Mouse (Mus musculus): ENCODE data around the gene Cog7. TPM values are rescaled to one million over a fixed set of nuclear protein-coding genes. Genes with fewer than 3 reads are reported as not detected.
A peak's percentile ranks its signal among the peaks of the same experiment; 100 is the strongest.

The Cog7 gene
- polyA plus RNA-seq (2014; fragmentation: Nextera tagmentation; extraction: Ambion mirVana), result 15.6 and 28.3 TPM in 2 replicates

- WGBS, result under 1% methylated on average over 54 of the region's 55 CpGs
- ATAC-seq (ENCODE audit: low FRiP score, low TSS enrichment), result peak; percentile 92
- 0 out of 2 replicates have a peak within 1 kb of the TSS, but pooled peaks have one; percentile 24 for H3K27ac ChIP-seq (ENCODE audit: low read depth, low read length)
Measured at GRCm38 (mm10) chr7:121981307-121981871, at the start of gene Cog7. Cog7 (minus strand) TSS chr7:121981711.

GRCm38 (mm10) chr7:122022131-122022530 is 40.6 kb upstream of the Cog7 start:
- Histone ChIP-seq H3K27me3 (ENCODE audit: control insufficient read depth, insufficient read depth, low read length) (no peaks in the 10 kb centered on the region), H3K27ac (ENCODE audit: low read depth, low read length) (no peak overlapping the region), H3K9me3 (ENCODE audit: control insufficient read depth, low read length) (no peaks in the 10 kb centered on the region), H3K36me3 (ENCODE audit: control insufficient read depth, insufficient read depth, low read length) (no peaks in the 10 kb centered on the region), H3K4me3 (ENCODE audit: low read length) (no peak overlapping the region), H3K4me1 (ENCODE audit: control insufficient read depth, insufficient read depth, low read length) (peaks cover 15% of the 10 kb centered on the region; the same call in 1 of the 2 replicates), H3K9ac (ENCODE audit: low read depth, low read length) (no peak overlapping the region), H3K4me2 (replicated peaks; ENCODE audit: low read depth, low read length) (no peak overlapping the region)
- ATAC-seq (ENCODE audit: low FRiP score, low TSS enrichment), result no peak; the same call in 1 of the 2 replicates
- 79% methylated on average over 2 of the region's 2 CpGs for WGBS

More at GRCm38 (mm10) chr7:121981307-121981871, at the start of gene Cog7:
- H3K4me2 ChIP-seq (replicated peaks; ENCODE audit: low read depth, low read length), result peak within 1 kb of the TSS; percentile 59
- peak within 1 kb of the TSS; percentile 80 for H3K4me3 ChIP-seq (ENCODE audit: low read length)
- no peaks in the 10 kb centered on the region for H3K9me3 ChIP-seq (ENCODE audit: control insufficient read depth, low read length)
- H3K27me3 ChIP-seq (ENCODE audit: control insufficient read depth, insufficient read depth, low read length), result no peaks in the 10 kb centered on the region
- peaks cover 6% of the 10 kb centered on the region; the same call in 1 of the 2 replicates for H3K36me3 ChIP-seq (ENCODE audit: control insufficient read depth, insufficient read depth, low read length)
- peak within 1 kb of the TSS; percentile 86 for H3K9ac ChIP-seq (ENCODE audit: low read depth, low read length)
- H3K4me1 ChIP-seq (ENCODE audit: control insufficient read depth, insufficient read depth, low read length), result 0 out of 2 replicates have a peak, but pooled peaks cover 3% of the 10 kb centered on the region

GRCm38 (mm10) chr7:122020667-122021354 is 39.3 kb upstream of the Cog7 start, which contains the start of gene Gga2:
Gga2 (minus strand) TSS chr7:122021222.
- no peaks in the 10 kb centered on the region for H3K36me3 ChIP-seq (ENCODE audit: control insufficient read depth, insufficient read depth, low read length)
- peak within 1 kb of the TSS; percentile 72 for H3K4me2 ChIP-seq (replicated peaks; ENCODE audit: low read depth, low read length)
- no peaks in the 10 kb centered on the region for H3K27me3 ChIP-seq (ENCODE audit: control insufficient read depth, insufficient read depth, low read length)
- peaks cover 18% of the 10 kb centered on the region for H3K4me1 ChIP-seq (ENCODE audit: control insufficient read depth, insufficient read depth, low read length)
- H3K9ac ChIP-seq (ENCODE audit: low read depth, low read length), result peak within 1 kb of the TSS; percentile 78
- peak within 1 kb of the TSS; percentile 79 for H3K27ac ChIP-seq (ENCODE audit: low read depth, low read length)
- under 1% methylated on average over 48 of the region's 50 CpGs for WGBS
- H3K9me3 ChIP-seq (ENCODE audit: control insufficient read depth, low read length), result no peaks in the 10 kb centered on the region
- ATAC-seq (ENCODE audit: low FRiP score, low TSS enrichment), result peak; percentile 85
- H3K4me3 ChIP-seq (ENCODE audit: low read length), result peak within 1 kb of the TSS; percentile 80

- peak overlapping the region; percentile 78 for H3K9ac ChIP-seq (ENCODE audit: low read depth, low read length)
- ATAC-seq (ENCODE audit: low FRiP score, low TSS enrichment), result peak; percentile 16; the same call in 1 of the 2 replicates
- peaks cover 24% of the 10 kb centered on the region for H3K4me1 ChIP-seq (ENCODE audit: control insufficient read depth, insufficient read depth, low read length)
- peak overlapping the region; percentile 80 for H3K4me3 ChIP-seq (ENCODE audit: low read length)
- peak overlapping the region; percentile 79 for H3K27ac ChIP-seq (ENCODE audit: low read depth, low read length)
- H3K9me3 ChIP-seq (ENCODE audit: control insufficient read depth, low read length), result no peaks in the 10 kb centered on the region
- no peaks in the 10 kb centered on the region for H3K27me3 ChIP-seq (ENCODE audit: control insufficient read depth, insufficient read depth, low read length)
- H3K4me2 ChIP-seq (replicated peaks; ENCODE audit: low read depth, low read length), result peak overlapping the region; percentile 72
- 2% methylated on average over 6 of the region's 6 CpGs for WGBS
- H3K36me3 ChIP-seq (ENCODE audit: control insufficient read depth, insufficient read depth, low read length), result no peaks in the 10 kb centered on the region
Measured at GRCm38 (mm10) chr7:122020273-122020666, 38.8 kb upstream of the Cog7 start.

- WGBS, result 86% methylated on average over 7 of the region's 7 CpGs
- no peaks in the 10 kb centered on the region for H3K9me3 ChIP-seq (ENCODE audit: control insufficient read depth, low read length)
- no peak overlapping the region; the same call in 1 of the 2 replicates for H3K4me3 ChIP-seq (ENCODE audit: low read length)
- H3K4me2 ChIP-seq (replicated peaks; ENCODE audit: low read depth, low read length), result 0 out of 2 replicates have a peak overlapping the region, but pooled peaks have one; percentile 6
- ATAC-seq (ENCODE audit: low FRiP score, low TSS enrichment), result no peak
- no peak overlapping the region for H3K9ac ChIP-seq (ENCODE audit: low read depth, low read length)
- no peaks in the 10 kb centered on the region for H3K27me3 ChIP-seq (ENCODE audit: control insufficient read depth, insufficient read depth, low read length)
- H3K4me1 ChIP-seq (ENCODE audit: control insufficient read depth, insufficient read depth, low read length), result peaks cover 31% of the 10 kb centered on the region
- no peak overlapping the region for H3K27ac ChIP-seq (ENCODE audit: low read depth, low read length)
- no peaks in the 10 kb centered on the region for H3K36me3 ChIP-seq (ENCODE audit: control insufficient read depth, insufficient read depth, low read length)
Measured at GRCm38 (mm10) chr7:122018978-122019377, 37.5 kb upstream of the Cog7 start.

GRCm38 (mm10) chr7:122018247-122018646 is 36.7 kb upstream of the Cog7 start:
- no peak overlapping the region for H3K4me3 ChIP-seq (ENCODE audit: low read length)
- no peak overlapping the region for H3K4me2 ChIP-seq (replicated peaks; ENCODE audit: low read depth, low read length)
- no peak overlapping the region for H3K27ac ChIP-seq (ENCODE audit: low read depth, low read length)
- no peaks in the 10 kb centered on the region for H3K36me3 ChIP-seq (ENCODE audit: control insufficient read depth, insufficient read depth, low read length)
- H3K9me3 ChIP-seq (ENCODE audit: control insufficient read depth, low read length), result no peaks in the 10 kb centered on the region
- H3K9ac ChIP-seq (ENCODE audit: low read depth, low read length), result no peak overlapping the region
- 79% methylated on average over 3 of the region's 3 CpGs for WGBS
- no peak for ATAC-seq (ENCODE audit: low FRiP score, low TSS enrichment)
- H3K4me1 ChIP-seq (ENCODE audit: control insufficient read depth, insufficient read depth, low read length), result peaks cover 26% of the 10 kb centered on the region
- no peaks in the 10 kb centered on the region for H3K27me3 ChIP-seq (ENCODE audit: control insufficient read depth, insufficient read depth, low read length)

- Histone ChIP-seq H3K27me3 (ENCODE audit: control insufficient read depth, insufficient read depth, low read length) (no peaks in the 10 kb centered on the region), H3K4me3 (ENCODE audit: low read length) (no peak overlapping the region), H3K27ac (ENCODE audit: low read depth, low read length) (no peak overlapping the region), H3K4me1 (ENCODE audit: control insufficient read depth, insufficient read depth, low read length) (peaks cover 26% of the 10 kb centered on the region), H3K4me2 (replicated peaks; ENCODE audit: low read depth, low read length) (peak overlapping the region; percentile 8; the same call in 1 of the 2 replicates), H3K36me3 (ENCODE audit: control insufficient read depth, insufficient read depth, low read length) (peaks cover 12% of the 10 kb centered on the region; the same call in 1 of the 2 replicates), H3K9me3 (ENCODE audit: control insufficient read depth, low read length) (no peaks in the 10 kb centered on the region), H3K9ac (ENCODE audit: low read depth, low read length) (peak overlapping the region; percentile 7; the same call in 1 of the 2 replicates)
- peak; percentile 24; the same call in 1 of the 2 replicates for ATAC-seq (ENCODE audit: low FRiP score, low TSS enrichment)
- 14% methylated on average over 10 of the region's 10 CpGs for WGBS
Measured at GRCm38 (mm10) chr7:122015734-122016133, 34.2 kb upstream of the Cog7 start.

- WGBS, result 21% methylated on average over 8 of the region's 8 CpGs
Measured at GRCm38 (mm10) chr7:122015105-122015504, 33.6 kb upstream of the Cog7 start.

More at GRCm38 (mm10) chr7:122015105-122015504, 33.6 kb upstream of the Cog7 start:
- peak overlapping the region; percentile 28; the same call in 1 of the 2 replicates for H3K9ac ChIP-seq (ENCODE audit: low read depth, low read length)
- peak overlapping the region; percentile 8; the same call in 1 of the 2 replicates for H3K4me2 ChIP-seq (replicated peaks; ENCODE audit: low read depth, low read length)
- H3K9me3 ChIP-seq (ENCODE audit: control insufficient read depth, low read length), result no peaks in the 10 kb centered on the region
- peaks cover 26% of the 10 kb centered on the region for H3K4me1 ChIP-seq (ENCODE audit: control insufficient read depth, insufficient read depth, low read length)
- no peaks in the 10 kb centered on the region for H3K27me3 ChIP-seq (ENCODE audit: control insufficient read depth, insufficient read depth, low read length)
- H3K4me3 ChIP-seq (ENCODE audit: low read length), result no peak overlapping the region
- peak; percentile 30; the same call in 1 of the 2 replicates for ATAC-seq (ENCODE audit: low FRiP score, low TSS enrichment)
- peaks cover 18% of the 10 kb centered on the region for H3K36me3 ChIP-seq (ENCODE audit: control insufficient read depth, insufficient read depth, low read length)
- 0 out of 2 replicates have a peak overlapping the region, but pooled peaks have one; percentile 30 for H3K27ac ChIP-seq (ENCODE audit: low read depth, low read length)
